Mouse (Mus musculus) liver, embryonic 15.5 days (tissue): ENCODE results near the gene Ndufc2. TPM values are rescaled to one million over a fixed set of nuclear protein-coding genes. Genes with fewer than 3 reads are reported as not detected.

ENCODE experiments used
- ATAC-seq: fragments of 200-750 bp; cut with Nextera tagmentation; 2 replicates; pipeline ENCODE4 v1.8.0; 2017; ENCODE audit warnings: moderate number of reproducible peaks, mild to moderate bottlenecking, moderate library complexity; ENCODE audit not compliant: insufficient read depth
- H3K27ac ChIP-seq: fragments of 300-500 bp; sonication (generic); replicated peaks from 2 replicates; pipeline ENCODE4 v1.5.1; 2015; ENCODE audit warnings: mild to moderate bottlenecking, inconsistent platforms
- H3K27me3 ChIP-seq: fragments of 300-500 bp; sonication (generic); 2 replicates; pipeline ENCODE4 v1.6.1; 2015; ENCODE audit warnings: mild to moderate bottlenecking, inconsistent platforms
- H3K36me3 ChIP-seq: fragments of 300-500 bp; sonication (generic); replicated peaks from 2 replicates; pipeline ENCODE4 v1.6.1; 2015; ENCODE audit warnings: moderate library complexity, mild to moderate bottlenecking, inconsistent platforms
- H3K4me1 ChIP-seq: fragments of 300-500 bp; sonication (generic); replicated peaks from 2 replicates; pipeline ENCODE4 v1.6.1; 2015; ENCODE audit warnings: inconsistent platforms
- H3K4me2 ChIP-seq: fragments of 300-500 bp; sonication (generic); 2 replicates; pipeline ENCODE4 v1.6.1; 2015; ENCODE audit warnings: moderate library complexity, mild to moderate bottlenecking, inconsistent platforms
- H3K4me3 ChIP-seq: fragments of 300-500 bp; sonication (generic); replicated peaks from 2 replicates; pipeline ENCODE4 v1.5.1; 2015; ENCODE audit warnings: mild to moderate bottlenecking, inconsistent platforms
- H3K9ac ChIP-seq: fragments of 300-500 bp; sonication (generic); 2 replicates; pipeline ENCODE4 v1.6.1; 2015; ENCODE audit warnings: moderate library complexity, mild to moderate bottlenecking, inconsistent platforms
- H3K9me3 ChIP-seq: fragments of 300-500 bp; sonication (generic); replicated peaks from 2 replicates; pipeline ENCODE4 v1.6.1; 2016; ENCODE audit warnings: inconsistent platforms
- WGBS: fragments of 180-500 bp; shearing (Covaris S2); methylation state at CpG from one replicate; pipeline ENCODE4 v1.1.7; 2015; ENCODE audit warnings: mixed read lengths; ENCODE audit not compliant: insufficient replicate concordance; 5-methylcytosine and 5-hydroxymethylcytosine counted together
- polyA plus RNA-seq: library from polyadenylated mRNA; unstranded; fragments of >200 nt; fragmentation: Nextera tagmentation; extraction: Ambion mirVana; gene quantifications from 2 replicates; pipeline ENCODE4 v1.2.1, GENCODE M21; 2015

Ndufc2 gene
- 132 and 164 TPM in 2 replicates for polyA plus RNA-seq

- under 1% methylated on average over 54 of the region's 54 CpGs for WGBS
- ATAC-seq, result peak; percentile 88
Measured at GRCm38 (mm10) chr7:97399960-97400715, at the start of gene Ndufc2. Gene Ndufc2 (plus strand): TSS chr7:97400003.

GRCm38 (mm10) chr7:97350891-97351290, 48.9 kb upstream of the Ndufc2 start:
- no peak overlapping the region for H3K4me3 ChIP-seq
- ATAC-seq, result no peak
- no peaks in the 10 kb centered on the region for H3K9me3 ChIP-seq
- no peak overlapping the region for H3K9ac ChIP-seq
- H3K4me2 ChIP-seq, result no peak overlapping the region
- H3K27me3 ChIP-seq, result no peaks in the 10 kb centered on the region; the same call in 1 of the 2 replicates
- peaks cover 11% of the 10 kb centered on the region for H3K4me1 ChIP-seq
- no peak overlapping the region for H3K27ac ChIP-seq
- no peaks in the 10 kb centered on the region for H3K36me3 ChIP-seq
- 69% methylated on average over 5 of the region's 5 CpGs for WGBS

More at GRCm38 (mm10) chr7:97399960-97400715, at the start of gene Ndufc2:
- Histone ChIP-seq H3K4me2 (peak within 1 kb of the TSS; percentile 84), H3K9me3 (no peaks in the 10 kb centered on the region), H3K27ac (peak within 1 kb of the TSS; percentile 83), H3K36me3 (peaks cover 9% of the 10 kb centered on the region; the same call in 1 of the 2 replicates), H3K27me3 (no peaks in the 10 kb centered on the region), H3K4me1 (peaks cover 33% of the 10 kb centered on the region), H3K4me3 (peak within 1 kb of the TSS; percentile 89), H3K9ac (peak within 1 kb of the TSS; percentile 86)

- WGBS, result 65% methylated on average over 11 of the region's 11 CpGs
- no peaks in the 10 kb centered on the region for H3K36me3 ChIP-seq
- H3K27ac ChIP-seq, result no peak overlapping the region
- no peak overlapping the region for H3K4me3 ChIP-seq
- no peak overlapping the region for H3K4me2 ChIP-seq
- H3K9me3 ChIP-seq, result no peaks in the 10 kb centered on the region
- no peaks in the 10 kb centered on the region; the same call in 1 of the 2 replicates for H3K27me3 ChIP-seq
- no peak overlapping the region for H3K9ac ChIP-seq
- no peak for ATAC-seq
- H3K4me1 ChIP-seq, result peaks cover 6% of the 10 kb centered on the region; the same call in 1 of the 2 replicates
Measured at GRCm38 (mm10) chr7:97351792-97352513, 47.9 kb upstream of the Ndufc2 start.

GRCm38 (mm10) chr7:97353356-97353755, 46.4 kb upstream of the Ndufc2 start:
- Histone ChIP-seq H3K4me3 (no peak overlapping the region), H3K9me3 (no peaks in the 10 kb centered on the region), H3K27ac (no peak overlapping the region), H3K4me1 (0 out of 2 replicates have a peak, but pooled peaks cover 6% of the 10 kb centered on the region), H3K4me2 (no peak overlapping the region), H3K27me3 (no peaks in the 10 kb centered on the region; the same call in 1 of the 2 replicates), H3K9ac (no peak overlapping the region), H3K36me3 (no peaks in the 10 kb centered on the region)
- WGBS, result 63% methylated on average over 6 of the region's 6 CpGs
- ATAC-seq, result no peak

GRCm38 (mm10) chr7:97355068-97355841, 44.5 kb upstream of the Ndufc2 start:
- Histone ChIP-seq H3K27me3 (no peaks in the 10 kb centered on the region; the same call in 1 of the 2 replicates), H3K4me3 (no peak overlapping the region), H3K4me1 (0 out of 2 replicates have a peak, but pooled peaks cover 6% of the 10 kb centered on the region), H3K9ac (no peak overlapping the region), H3K36me3 (no peaks in the 10 kb centered on the region), H3K27ac (no peak overlapping the region; the same call in 1 of the 2 replicates), H3K4me2 (no peak overlapping the region), H3K9me3 (no peaks in the 10 kb centered on the region)
- ATAC-seq, result no peak
- 42% methylated on average over 13 of the region's 13 CpGs for WGBS

GRCm38 (mm10) chr7:97356253-97356652, 43.5 kb upstream of the Ndufc2 start:
- Histone ChIP-seq H3K4me3 (no peak overlapping the region), H3K27me3 (no peaks in the 10 kb centered on the region; the same call in none of the 2 replicates), H3K9ac (no peak overlapping the region), H3K4me2 (no peak overlapping the region), H3K4me1 (0 out of 2 replicates have a peak, but pooled peaks cover 6% of the 10 kb centered on the region), H3K27ac (no peak overlapping the region), H3K36me3 (no peaks in the 10 kb centered on the region), H3K9me3 (no peaks in the 10 kb centered on the region)
- ATAC-seq, result no peak
- 54% methylated on average over 5 of the region's 5 CpGs for WGBS

- H3K4me2 ChIP-seq, result no peak overlapping the region
- no peak for ATAC-seq
- H3K9me3 ChIP-seq, result no peaks in the 10 kb centered on the region
- 59% methylated on average over 5 of the region's 5 CpGs for WGBS
- H3K36me3 ChIP-seq, result no peaks in the 10 kb centered on the region
- H3K27ac ChIP-seq, result no peak overlapping the region
- H3K4me3 ChIP-seq, result no peak overlapping the region
- 0 out of 2 replicates have a peak, but pooled peaks cover 6% of the 10 kb centered on the region for H3K4me1 ChIP-seq
- H3K27me3 ChIP-seq, result no peaks in the 10 kb centered on the region; the same call in none of the 2 replicates
- no peak overlapping the region for H3K9ac ChIP-seq
Measured at GRCm38 (mm10) chr7:97356875-97357276, 42.9 kb upstream of the Ndufc2 start.

- no peaks in the 10 kb centered on the region; the same call in none of the 2 replicates for H3K27me3 ChIP-seq
- H3K27ac ChIP-seq, result no peak overlapping the region
- ATAC-seq, result no peak
- H3K9ac ChIP-seq, result no peak overlapping the region
- H3K4me2 ChIP-seq, result no peak overlapping the region
- no peaks in the 10 kb centered on the region for H3K9me3 ChIP-seq
- H3K4me1 ChIP-seq, result 0 out of 2 replicates have a peak, but pooled peaks cover 6% of the 10 kb centered on the region
- no peaks in the 10 kb centered on the region for H3K36me3 ChIP-seq
- 36% methylated on average over 3 of the region's 3 CpGs for WGBS
- H3K4me3 ChIP-seq, result no peak overlapping the region
Measured at GRCm38 (mm10) chr7:97357840-97358239, 42.0 kb upstream of the Ndufc2 start.

GRCm38 (mm10) chr7:97358347-97358746, 41.5 kb upstream of the Ndufc2 start:
- Histone ChIP-seq H3K9me3 (no peaks in the 10 kb centered on the region), H3K4me3 (no peak overlapping the region), H3K4me1 (0 out of 2 replicates have a peak, but pooled peaks cover 6% of the 10 kb centered on the region), H3K4me2 (no peak overlapping the region), H3K9ac (no peak overlapping the region), H3K27me3 (no peaks in the 10 kb centered on the region; the same call in none of the 2 replicates), H3K36me3 (no peaks in the 10 kb centered on the region), H3K27ac (no peak overlapping the region)
- no peak for ATAC-seq
- 42% methylated on average over 4 of the region's 4 CpGs for WGBS

- H3K4me1 ChIP-seq, result 0 out of 2 replicates have a peak, but pooled peaks cover 6% of the 10 kb centered on the region
- H3K4me3 ChIP-seq, result no peak overlapping the region
- no peak for ATAC-seq
- H3K9ac ChIP-seq, result no peak overlapping the region
- H3K4me2 ChIP-seq, result no peak overlapping the region
- no peak overlapping the region for H3K27ac ChIP-seq
- 65% methylated on average over 5 of the region's 5 CpGs for WGBS
- peaks cover under 1% of the 10 kb centered on the region for H3K27me3 ChIP-seq
- H3K9me3 ChIP-seq, result no peaks in the 10 kb centered on the region
- no peaks in the 10 kb centered on the region for H3K36me3 ChIP-seq
Measured at GRCm38 (mm10) chr7:97360166-97360565, 39.6 kb upstream of the Ndufc2 start.
